Mouse (Mus musculus) lung, postnatal 0 days (tissue): ENCODE results near the gene Cox14.

Experiments used
- CTCF ChIP-seq: IDR thresholded peaks from 2 replicates; pipeline ENCODE4 v1.5.1; 2016; ENCODE audit warnings: antibody characterized with exemption, mild to moderate bottlenecking
- EP300 ChIP-seq: IDR thresholded peaks from 2 replicates; pipeline ENCODE4 v1.6.1; 2016; ENCODE audit warnings: antibody characterized with exemption, mild to moderate bottlenecking, control low read depth

DNA sequence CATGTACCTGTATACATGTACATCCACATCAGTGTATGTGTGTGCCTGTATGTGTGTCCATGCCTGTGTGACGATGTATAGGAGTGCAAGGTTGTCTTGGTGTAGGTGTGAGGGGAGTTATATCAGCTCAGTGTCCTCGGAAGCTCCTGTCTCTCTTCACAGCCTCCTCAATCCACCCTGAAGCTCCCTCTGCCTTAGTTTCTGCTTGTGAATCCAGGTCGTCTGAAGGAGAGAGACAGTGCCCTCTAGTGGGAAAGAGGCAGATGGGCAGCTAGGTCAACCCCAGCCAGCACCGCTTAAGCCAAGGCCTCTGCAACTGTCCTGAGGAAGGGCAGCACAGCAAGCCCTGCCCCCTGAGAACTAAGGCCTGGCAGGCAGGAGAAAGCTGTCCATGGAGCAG, 36.7 kb upstream of the Cox14 start:
- TF ChIP-seq CTCF (peak; percentile 96), EP300 (no peak)
